Mouse (Mus musculus) erythroblast, adult 5-6 weeks (primary cell): ENCODE data around the gene Ell2. TPM values are rescaled to one million over a fixed set of nuclear protein-coding genes. Genes with fewer than 3 reads are reported as not detected.
"Not testable (repeated sequence)": the region's sequence is repeated elsewhere in the genome, so short reads cannot be mapped to it uniquely, and the experiment has no call there.

Source experiments
- ATAC-seq: replicated peaks from 2 replicates; pipeline ENCODE4 v1.8.0; 2016; ENCODE audit warnings: moderate number of reproducible peaks, mild to moderate bottlenecking, moderate TSS enrichment, inconsistent platforms; ENCODE audit not compliant: poor library complexity, low FRiP score, severe bottlenecking
- total RNA-seq, 2 experiments: library from RNA; stranded (forward) in 1 of 2; stranded (reverse) in 1 of 2; fragments of 150-400 nt in 1 of 2; fragments of 200-764, 138-1000 nt in 1 of 2; gene quantifications; 2 replicates each; pipeline versions ENCODE4 v1.2.3 to v1.2.4; 2015 to 2017; ENCODE audit warnings: low replicate concordance in 2 of 2

The Ell2 gene
- total RNA-seq (2015; ENCODE audit: low replicate concordance) (59.4 and 99.9 TPM in 2 replicates), total RNA-seq (2017; ENCODE audit: low replicate concordance) (60.4 and 93.9 TPM in 2 replicates)

DNA sequence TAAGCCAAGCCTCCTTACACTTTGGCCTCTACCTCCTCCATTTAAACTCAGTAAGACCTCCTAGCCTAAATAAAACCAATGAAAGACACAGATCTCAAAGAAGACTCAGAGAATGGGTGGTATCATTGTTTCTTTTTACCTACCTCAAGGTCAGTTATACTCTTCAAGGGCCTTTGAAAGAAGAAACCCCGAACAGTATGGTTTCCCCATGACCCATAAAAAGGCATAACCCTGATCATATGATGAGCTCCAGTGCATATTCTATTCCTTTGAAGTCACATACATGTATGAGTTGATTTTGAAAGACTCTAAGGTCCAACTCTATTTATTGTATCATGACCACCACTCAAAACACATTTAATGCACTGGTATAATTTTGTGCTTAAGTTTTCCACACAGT is at the start of gene Ell2:
Ell2 (plus strand) TSS at position 301 of the 400 bp plus-strand sequence.
- ATAC-seq = no peak

DNA sequence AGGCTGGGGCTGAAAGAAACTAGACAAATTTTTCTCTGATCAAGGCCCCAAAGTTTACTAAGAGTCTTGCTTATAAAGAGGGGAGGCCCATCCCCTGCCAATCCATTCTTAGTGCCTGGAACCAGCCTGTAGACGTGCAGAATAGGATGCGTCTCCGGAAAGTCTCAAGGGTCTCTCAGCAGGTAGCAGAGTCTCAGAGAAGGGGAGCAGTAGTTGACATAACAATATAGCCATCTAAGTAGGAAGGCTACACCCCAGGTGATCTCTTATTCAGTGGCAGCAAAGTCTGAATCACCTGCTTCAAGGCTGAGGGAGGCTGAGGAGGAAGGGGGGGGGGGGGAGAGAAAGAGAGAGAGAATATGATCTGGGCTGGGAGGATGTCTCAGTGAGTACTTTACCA is 21.1 kb upstream of the Ell2 start:
- no peak for ATAC-seq

DNA sequence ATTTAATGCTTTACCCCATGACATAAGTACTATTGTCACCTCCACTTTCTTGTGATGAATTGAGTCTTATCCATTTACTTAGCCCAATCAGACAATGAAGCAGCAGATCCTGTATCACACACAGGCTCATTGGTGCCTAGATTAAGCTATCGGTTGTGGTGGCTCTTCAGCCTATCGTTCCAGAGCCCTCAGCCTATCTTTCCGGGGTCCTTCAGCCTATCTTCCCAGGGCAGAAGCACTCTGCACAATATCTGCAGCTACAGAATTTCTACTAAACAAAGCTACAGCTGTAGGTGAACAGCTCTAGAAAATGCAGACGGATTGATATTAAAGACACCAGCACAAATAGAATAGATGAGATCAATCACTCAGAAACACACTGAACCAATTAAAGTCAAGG is 19.6 kb upstream of the Ell2 start:
- 0 out of 2 replicates have a peak, but pooled peaks have one; percentile 49 for ATAC-seq

DNA sequence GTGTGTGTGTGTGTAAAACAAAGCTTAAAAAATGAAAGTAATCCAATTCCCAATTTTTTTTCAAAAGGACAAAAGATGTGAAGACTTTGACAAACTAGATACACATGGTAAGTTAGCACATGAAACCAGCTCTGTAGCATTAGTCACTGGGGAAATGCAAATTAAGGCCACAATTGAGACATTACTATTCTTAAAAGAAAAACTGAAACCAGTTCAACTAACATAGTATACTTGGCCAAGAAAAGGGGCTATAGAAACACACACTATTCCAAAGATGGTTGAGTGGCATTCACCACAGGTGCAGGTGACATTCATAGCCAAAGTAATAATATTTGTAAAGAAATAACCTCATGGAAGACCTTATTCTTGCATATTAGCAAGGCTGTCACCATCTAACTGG is 14.9 kb upstream of the Ell2 start:
- no peak for ATAC-seq

DNA sequence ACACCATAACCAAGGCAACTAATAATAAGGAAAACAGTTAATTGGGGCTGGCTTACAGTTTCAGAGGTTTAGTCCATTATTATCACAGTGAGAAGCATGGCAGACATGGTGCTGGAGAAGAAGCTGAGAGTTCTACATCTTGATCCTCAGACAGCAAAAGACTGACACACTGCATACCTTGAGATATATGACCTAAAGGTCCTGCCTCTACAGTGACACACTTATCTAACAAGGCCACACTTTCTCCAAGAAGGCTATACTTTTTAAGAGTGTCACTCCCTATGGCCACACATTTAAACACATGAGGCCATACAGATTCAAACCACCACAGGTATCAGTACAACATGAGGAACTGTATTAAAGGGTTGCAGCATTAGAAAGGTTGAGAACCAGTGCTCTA is 13.5 kb upstream of the Ell2 start:
- peak; percentile 70 for ATAC-seq

DNA sequence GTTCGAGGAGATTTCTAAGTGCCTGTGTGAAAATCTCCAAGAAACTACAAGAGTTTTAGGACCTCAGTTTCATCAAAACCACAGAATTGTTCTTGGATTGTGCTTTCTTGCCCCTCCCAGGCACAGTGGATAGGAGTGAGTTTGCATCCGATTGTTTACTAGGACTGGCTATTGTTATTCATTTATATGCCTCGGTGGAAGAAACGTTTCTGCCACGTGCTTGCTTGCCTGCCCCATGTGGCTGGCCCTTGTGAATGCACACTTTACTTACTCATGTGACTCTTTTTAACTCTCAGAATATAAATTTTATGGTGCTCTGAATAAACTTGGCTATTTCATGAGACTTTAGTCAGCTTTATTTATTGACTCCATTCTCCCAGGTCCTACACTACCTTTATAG is 3.7 kb upstream of the Ell2 start:
- no peak for ATAC-seq

DNA sequence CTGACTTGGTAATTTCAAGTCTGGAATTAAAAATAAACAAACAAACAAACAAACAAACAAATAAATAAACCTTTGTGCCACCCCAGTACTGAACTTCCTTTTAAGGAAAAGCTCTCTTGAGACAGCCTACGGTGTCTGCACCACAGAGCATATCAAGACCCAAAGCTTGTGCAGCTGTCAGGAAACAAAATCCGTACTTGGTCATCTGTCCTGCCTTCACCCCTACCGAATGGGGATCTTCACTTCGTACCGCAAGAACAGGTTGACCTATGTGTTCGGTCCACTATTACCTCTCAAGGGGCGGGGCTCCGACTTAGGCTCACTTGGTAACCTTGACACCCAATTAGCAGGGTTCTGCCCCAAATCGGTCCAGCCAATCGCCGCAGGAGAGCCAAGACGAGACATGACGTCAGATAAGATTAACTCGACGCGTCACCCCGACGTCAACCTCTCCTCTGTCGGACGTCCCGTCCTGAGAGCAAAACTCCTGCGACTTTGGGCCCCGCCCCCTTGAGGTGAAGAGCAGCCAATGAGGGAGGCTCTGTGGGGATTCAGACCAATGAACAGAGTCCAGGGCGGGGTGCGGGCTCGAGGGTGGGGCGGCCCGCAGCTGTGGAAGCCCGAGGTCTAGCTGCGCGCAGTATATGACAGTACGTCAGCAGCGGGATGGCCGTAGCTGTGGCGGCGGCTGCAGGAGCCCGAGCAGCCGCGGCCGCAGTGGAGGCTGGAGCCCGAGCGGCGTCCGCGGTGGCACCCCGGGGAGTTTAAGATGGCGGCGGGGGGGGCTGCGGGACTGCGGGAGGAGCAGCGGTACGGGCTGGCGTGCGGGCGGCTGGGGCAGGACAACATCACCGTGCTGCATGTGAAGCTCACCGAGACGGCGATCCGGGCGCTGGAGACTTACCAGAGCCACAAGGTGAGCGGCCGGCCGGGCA is 592 bp downstream of the Ell2 start:
- peak; percentile 91 for ATAC-seq

DNA sequence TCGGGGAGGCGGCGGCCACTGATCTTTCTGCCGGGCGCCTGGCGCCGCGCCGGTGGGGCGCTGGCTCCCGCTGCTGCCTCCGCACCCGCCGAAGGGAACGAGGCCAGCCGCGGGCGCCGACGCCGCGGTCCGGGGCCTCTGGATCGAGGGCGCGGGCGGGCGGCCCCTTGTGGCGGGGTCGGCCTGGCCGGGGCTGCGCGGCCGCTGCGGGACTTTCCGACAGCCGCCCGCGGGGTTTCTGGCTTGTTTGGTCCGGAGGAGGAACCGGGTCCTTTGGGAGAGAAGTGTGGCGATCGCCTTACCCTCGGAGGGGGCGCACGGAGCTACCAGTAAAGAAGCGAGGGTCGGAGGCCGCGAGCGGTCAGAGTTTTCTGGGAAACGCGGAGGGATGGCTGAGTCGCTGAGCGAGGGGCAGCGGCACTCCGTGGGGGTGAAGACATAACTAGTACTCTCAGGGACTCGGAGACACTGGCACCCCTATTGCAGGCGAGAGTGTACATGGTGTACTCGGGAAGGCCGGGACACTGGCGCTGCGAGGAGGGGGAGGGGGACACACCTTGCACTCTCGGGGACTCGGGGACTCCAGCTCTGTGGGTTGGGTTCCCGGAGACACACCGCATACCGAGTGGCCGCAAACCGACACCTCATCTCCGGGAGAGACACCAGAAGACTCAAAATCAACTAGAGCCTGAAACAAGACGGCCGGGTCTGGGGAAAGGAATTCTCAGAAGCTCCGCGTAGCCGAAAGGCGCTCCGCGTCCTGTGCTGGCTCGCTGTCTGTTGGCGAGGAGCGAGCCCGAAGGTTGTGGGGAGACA is 1.5 kb downstream of the Ell2 start:
- peak; percentile 44 for ATAC-seq

DNA sequence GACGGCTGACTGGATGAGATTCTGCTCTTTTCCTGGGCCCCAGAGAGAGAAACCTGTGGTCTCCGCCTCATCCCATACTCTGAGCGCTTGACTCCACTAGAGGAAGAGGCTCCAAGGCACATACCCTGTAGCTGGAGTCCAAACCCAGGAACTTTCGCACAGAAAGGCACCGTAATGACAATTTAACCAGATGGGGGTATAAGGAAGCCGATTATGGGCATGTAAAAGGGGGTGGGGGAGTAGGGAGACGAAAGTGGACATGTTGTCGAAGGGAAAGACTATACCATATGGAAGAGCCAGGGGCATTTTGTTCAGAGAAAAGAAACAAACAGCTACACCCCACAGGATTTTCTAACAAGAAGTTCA is 2.1 kb downstream of the Ell2 start:
- ATAC-seq = peak; percentile 19; the same call in 1 of the 2 replicates

DNA sequence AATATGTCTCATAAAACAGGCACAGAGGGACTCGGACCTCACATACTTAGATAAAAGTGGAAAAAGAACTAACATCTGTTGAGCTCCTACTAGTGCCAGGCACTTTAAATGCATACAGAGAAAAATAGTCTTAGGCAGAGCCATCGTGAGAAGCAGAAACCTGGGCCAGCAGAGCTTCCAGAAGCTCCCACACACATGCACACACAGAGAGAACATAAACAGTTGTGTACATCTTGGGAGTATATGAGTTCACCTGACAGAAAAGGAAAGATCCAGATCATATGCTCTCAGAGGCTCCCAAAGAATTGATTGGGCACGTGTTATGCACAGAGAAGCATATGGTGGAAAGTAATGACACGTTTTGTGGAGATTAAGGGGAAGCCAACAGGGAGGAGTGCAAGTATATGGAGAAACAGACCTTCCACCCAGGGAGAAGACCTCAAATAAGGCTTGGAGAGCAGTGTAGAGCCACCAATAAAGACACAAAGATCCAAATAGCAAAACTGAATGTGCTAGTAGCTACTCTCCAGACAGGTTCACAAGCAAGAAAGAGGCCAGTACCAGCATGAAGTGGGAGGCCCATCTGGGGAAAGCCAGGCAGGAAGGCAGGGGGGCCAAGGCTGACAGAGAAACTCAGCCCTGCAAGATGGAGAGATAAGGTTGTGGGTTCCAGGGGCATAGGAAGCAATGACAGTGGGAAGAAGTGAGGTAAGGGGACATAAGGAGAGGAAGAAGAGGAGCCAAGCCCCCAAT is 2.6 kb downstream of the Ell2 start:
- 0 out of 2 replicates have a peak, but pooled peaks have one; percentile 6 for ATAC-seq

DNA sequence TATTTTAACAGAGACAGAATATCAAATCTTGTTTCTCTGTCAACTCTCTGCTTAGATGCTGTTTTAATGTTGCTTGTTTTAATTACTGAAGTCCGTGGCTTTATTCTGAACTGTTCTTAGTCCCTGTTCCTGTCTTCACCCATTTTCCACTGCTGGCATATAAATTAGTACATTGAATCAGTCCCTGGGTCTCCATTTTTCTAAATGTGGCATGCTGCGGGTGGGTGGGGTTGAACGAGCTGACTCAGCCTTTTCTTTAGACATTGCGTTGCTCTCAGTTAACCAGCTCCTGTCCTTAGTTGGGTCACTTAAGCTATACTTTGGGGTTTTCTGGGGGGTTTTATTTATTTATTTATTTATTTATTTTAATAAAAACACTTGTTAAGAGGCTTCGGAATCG is 3.6 kb downstream of the Ell2 start:
- ATAC-seq = no peak

DNA sequence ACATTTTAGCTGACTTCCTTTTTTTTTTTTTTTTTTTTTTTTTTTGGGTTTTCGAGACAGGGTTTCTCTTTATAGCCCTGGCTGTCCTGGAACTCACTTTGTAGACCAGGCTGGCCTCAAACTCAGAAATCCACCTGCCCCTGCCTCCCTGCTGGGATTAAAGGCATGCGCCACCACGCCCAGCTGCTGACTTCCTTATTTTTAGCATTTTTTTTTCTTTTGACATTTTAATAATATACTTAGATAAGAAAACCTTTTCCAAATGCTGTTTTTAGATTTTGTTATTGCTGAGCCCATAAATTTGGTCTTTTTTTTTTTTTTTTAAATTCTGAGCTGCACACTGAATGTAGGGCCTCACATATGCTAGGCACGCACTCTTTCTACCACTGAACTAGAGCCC is 5.0 kb downstream of the Ell2 start:
- ATAC-seq = not testable (repeated sequence)

DNA sequence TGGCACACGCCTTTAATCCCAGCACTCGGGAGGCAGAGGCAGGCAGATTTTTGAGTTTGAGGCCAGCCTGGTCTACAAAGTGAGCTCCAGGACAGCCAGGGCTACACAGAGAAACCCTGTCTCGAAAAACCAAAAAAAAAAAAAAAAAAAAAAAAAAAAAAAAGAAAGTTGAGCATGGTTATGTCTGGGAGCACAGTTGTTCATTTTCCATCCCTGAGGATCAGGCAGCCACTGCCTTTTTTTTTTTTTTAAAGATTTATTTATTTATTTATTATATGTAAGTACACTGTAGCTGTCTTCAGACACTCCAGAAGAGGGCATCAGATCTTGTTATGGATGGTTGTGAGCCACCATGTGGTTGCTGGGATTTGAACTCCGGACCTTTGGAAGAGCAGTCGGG is 6.0 kb downstream of the Ell2 start:
- ATAC-seq = not testable (repeated sequence)

DNA sequence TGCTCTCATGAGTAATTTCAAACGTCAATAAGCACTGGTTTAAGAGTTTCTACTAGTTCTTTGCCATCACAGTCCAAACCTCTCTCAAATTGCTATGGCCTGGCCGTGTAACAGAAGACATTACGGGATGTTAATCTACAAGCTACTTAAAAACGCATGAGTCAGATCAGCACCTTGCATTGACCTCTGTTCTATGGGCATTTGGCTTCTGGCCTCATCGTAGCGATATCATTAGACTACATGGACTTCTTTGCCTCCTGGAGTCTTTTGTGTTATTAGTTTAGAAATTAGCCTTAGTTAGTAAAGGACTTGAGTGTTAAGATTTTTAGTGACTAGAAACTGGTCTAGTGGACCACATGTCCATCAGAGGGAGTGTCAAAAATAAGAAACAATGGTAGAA is 7.8 kb downstream of the Ell2 start:
- ATAC-seq = no peak

DNA sequence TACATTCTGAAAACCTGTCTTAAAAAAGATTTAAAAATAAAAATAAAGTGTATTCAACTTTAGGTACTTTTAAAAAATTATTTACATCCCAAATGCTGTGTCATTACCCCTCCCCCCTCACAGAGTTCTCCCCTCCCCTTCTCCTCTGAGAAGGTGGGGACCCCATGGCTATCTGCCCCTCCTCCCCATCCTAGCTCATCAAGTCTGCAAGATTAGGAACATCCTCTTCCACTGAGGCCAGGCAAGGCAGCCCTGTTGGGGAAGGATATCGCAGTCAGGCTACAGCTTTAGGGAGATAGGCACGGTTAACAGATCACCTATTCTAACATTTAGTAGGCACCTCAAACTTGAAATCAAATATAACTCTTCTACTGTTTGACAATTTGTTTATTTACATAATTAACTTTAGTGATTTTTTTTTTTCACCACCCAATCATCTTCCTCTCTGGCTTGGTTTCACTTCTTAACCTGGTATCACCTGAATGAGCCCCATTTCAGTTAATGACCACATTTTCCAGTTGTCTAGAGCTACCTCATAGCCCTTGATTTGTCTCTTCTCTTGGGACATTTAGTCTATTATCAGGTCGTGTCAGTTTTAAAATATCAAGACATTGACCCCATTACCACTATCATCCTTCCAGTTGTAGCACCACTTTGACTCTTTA is 11.2 kb downstream of the Ell2 start:
- peak; percentile 45; the same call in 1 of the 2 replicates for ATAC-seq

DNA sequence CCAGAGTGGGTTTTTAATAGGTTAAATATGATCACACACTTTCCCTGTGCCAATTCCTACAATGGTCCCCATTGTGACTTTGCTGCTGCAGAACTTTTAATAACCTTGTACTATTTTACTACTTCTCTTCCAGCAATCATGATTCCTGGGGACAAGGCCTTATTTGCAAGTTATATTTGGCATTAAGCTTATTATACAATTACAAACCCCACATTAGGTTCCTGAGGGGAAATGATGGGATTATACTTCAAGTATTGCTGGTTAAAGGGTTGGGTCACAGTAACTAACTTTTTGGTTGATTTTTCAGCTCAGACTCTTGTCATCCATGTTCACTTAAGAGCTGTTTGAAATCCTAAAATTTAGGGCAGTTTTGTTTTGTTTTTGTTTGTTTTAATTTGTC is 11.8 kb downstream of the Ell2 start:
- ATAC-seq = no peak

DNA sequence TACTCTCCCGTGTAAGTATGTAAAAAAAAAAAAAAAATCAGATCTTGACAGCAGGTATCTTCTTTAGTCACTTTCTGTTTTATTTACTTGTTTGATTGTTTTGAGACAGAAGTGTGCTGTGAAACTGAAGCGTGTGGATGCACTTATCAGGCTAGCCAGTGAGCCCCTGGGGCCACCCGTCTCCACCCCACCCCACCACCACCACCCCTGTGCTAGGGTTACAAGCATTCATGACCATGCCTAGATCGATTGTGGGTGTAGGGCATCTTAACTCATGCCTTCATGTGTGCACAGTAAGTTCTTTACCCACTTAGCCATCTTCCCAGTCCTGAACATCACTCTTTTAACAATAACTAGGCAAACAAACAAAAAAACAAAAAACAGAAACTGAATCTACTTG is 13.1 kb downstream of the Ell2 start:
- ATAC-seq = no peak

DNA sequence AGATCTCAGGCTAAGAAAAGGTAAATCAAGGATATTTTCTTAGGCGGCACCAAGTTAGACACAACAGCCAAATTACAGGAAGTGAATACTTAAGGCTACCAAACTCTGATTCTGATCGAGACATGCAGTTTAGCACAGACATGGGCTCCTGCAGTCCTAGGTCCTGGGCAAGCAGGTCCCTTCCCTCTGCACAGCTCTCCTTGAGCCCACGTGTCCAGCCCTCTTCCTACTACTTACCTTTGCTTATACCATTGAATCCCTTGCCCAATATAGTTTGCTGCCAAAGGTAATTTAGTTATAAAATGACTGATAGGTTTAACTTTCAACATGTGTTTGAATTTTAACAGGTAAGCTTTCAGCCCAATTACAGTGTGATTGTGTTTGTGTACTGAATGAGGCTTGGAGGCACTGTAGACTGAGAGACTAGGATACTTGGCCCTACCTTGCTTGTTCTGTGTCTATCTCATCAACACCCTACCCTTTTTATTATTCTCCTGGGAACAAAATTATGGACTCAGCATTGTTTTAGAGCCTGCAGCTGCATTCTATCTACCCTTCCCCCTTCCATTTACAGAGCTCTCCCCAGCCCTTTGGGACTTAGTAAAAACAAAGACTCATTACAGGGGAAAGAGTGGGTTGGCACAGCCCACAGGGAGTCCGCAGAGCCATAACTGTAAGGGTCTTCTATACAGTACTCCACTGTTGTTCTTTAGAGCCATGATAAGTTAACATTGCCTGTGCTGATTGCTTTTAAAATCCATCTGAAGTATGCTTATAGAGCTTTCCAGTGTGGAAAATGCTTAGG is 20.2 kb downstream of the Ell2 start:
- ATAC-seq = no peak

DNA sequence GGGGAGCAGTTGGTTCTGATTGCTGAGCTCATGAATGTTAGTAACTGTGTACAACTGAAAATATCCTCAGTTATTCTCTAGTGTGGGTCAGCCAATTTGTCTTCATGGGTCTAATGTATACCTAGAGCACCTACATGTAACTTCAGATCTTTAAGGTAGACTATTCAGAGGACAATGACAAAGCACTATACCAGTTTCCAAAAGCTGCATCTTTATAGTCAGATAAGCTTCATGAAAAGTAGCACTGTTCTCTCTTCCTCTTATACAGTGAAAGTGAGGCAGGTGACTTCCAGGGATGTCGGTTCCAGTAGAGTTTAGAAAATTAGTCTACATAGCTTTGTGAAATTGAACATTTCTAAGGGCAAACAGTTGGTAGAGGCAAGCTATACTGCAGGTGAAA is 21.4 kb downstream of the Ell2 start:
- ATAC-seq = peak; percentile 47; the same call in 1 of the 2 replicates
